Mouse (Mus musculus) lung, embryonic 14.5 days (tissue): ENCODE measurements around the gene Mdm4. TPM values are rescaled to one million over a fixed set of nuclear protein-coding genes. Genes with fewer than 3 reads are reported as not detected.

Source experiments
- ATAC-seq: fragments of 200-750 bp; cut with Nextera tagmentation; 2 replicates; pipeline ENCODE4 v1.8.0; 2017; ENCODE audit warnings: mild to moderate bottlenecking, moderate TSS enrichment, moderate library complexity; ENCODE audit not compliant: insufficient read depth
- DNase-seq: peaks from one replicate; pipeline ENCODE4 v3.0.0-alpha.2; 2015
- H3K27ac ChIP-seq: fragments of 300-500 bp; sonication (generic); 2 replicates; pipeline ENCODE4 v1.5.1; 2014; ENCODE audit warnings: low read depth, mild to moderate bottlenecking, moderate library complexity
- H3K27me3 ChIP-seq: fragments of 300-500 bp; sonication (generic); 2 replicates; pipeline ENCODE4 v1.6.1; 2014; ENCODE audit warnings: low read length, control low read depth; ENCODE audit not compliant: insufficient read depth
- H3K36me3 ChIP-seq: fragments of 300-500 bp; sonication (generic); 2 replicates; pipeline ENCODE4 v1.6.1; 2014; ENCODE audit warnings: control low read depth; ENCODE audit not compliant: insufficient read depth
- H3K4me1 ChIP-seq: fragments of 300-500 bp; sonication (generic); 2 replicates; pipeline ENCODE4 v1.6.1; 2014; ENCODE audit warnings: antibody characterized with exemption, control low read depth; ENCODE audit not compliant: insufficient read depth
- H3K4me2 ChIP-seq: fragments of 300-500 bp; sonication (generic); 2 replicates; pipeline ENCODE4 v1.6.1; 2014; ENCODE audit warnings: mild to moderate bottlenecking
- H3K4me3 ChIP-seq: fragments of 300-500 bp; sonication (generic); 2 replicates; pipeline ENCODE4 v1.5.1; 2014; ENCODE audit warnings: low read depth, low read length
- H3K9ac ChIP-seq: fragments of 300-500 bp; sonication (generic); 2 replicates; pipeline ENCODE4 v1.6.1; 2014
- H3K9me3 ChIP-seq: fragments of 300-500 bp; sonication (generic); 2 replicates; pipeline ENCODE4 v1.6.1; 2016; ENCODE audit warnings: low read depth, low read length, control low read depth
- CTCF ChIP-seq: IDR thresholded peaks from 2 replicates; pipeline ENCODE4 v1.5.1; 2016; ENCODE audit warnings: antibody characterized with exemption, low read depth
- WGBS: fragments of 180-500 bp; shearing (Covaris S2); extraction: QIAGEN DNeasy Blood & Tissue Kit; methylation state at CpG from one replicate; pipeline ENCODE4 v1.1.7; 2014; 5-methylcytosine and 5-hydroxymethylcytosine counted together
- polyA plus RNA-seq: library from polyadenylated mRNA; unstranded; fragments of >200 nt; fragmentation: Nextera tagmentation; extraction: Ambion mirVana; gene quantifications from 2 replicates; pipeline ENCODE4 v1.2.1, GENCODE M21; 2014

The Mdm4 gene
- polyA plus RNA-seq, 1 experiment from 2014 or later: 49.5 TPM

DNA sequence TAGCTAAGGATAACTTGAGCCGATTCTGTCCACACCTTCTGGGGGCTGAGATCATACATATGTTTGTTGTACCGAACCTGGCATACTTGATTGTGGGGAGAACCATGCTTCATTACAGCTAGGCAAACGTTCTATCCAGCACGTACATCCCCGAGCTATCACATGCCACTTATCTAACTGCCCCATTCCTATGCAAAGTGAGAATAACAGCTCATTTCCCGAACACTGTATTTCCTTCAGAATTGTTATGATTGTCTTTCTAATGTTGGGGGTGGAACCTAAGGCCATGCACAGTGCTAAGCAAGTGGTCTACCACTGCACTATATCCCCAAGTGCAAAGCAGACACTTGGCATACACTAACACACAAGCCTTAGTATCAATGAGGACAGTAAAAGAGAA is 49.1 kb downstream of the Mdm4 start:
- no peaks in the 10 kb centered on the region for H3K4me1 ChIP-seq
- H3K9ac ChIP-seq: no peak overlapping the region
- H3K36me3 ChIP-seq: peaks cover 24% of the 10 kb centered on the region
- H3K4me3 ChIP-seq: no peak overlapping the region
- ATAC-seq (no peak), DNase-seq (no peak)
- 84% methylated on average over 6 of the region's 6 CpGs for WGBS
- H3K4me2 ChIP-seq: no peak overlapping the region
- H3K9me3 ChIP-seq: no peaks in the 10 kb centered on the region
- no peaks in the 10 kb centered on the region for H3K27me3 ChIP-seq
- TF ChIP-seq CTCF: no peak
- H3K27ac ChIP-seq: no peak overlapping the region

DNA sequence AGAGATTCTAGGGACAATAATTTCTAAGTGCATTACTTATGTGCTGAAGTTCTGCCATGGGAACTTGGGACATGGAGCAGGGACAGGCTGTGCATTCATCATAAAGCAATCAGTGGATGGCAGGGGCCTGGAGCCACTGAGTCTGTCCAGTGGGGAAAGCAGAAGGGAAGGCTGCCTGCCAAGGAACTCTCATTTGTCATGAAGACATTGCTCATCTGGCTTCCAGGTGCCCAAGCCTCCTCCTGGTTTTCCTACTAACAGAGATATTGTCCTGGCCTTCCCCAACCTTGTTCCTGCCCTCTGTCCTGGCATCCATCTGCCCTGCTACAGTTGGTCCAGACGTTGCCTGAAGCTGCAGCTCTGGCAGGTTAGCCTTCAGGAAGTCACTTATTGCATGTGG is 53.0 kb downstream of the Mdm4 start:
- WGBS: 74% methylated on average over 1 of the region's 1 CpGs
- TF ChIP-seq CTCF: no peak
- H3K4me3 ChIP-seq: no peak overlapping the region
- H3K4me1 ChIP-seq: no peaks in the 10 kb centered on the region
- no peaks in the 10 kb centered on the region for H3K9me3 ChIP-seq
- no peaks in the 10 kb centered on the region for H3K27me3 ChIP-seq
- H3K27ac ChIP-seq: no peak overlapping the region
- H3K36me3 ChIP-seq: no peaks in the 10 kb centered on the region
- H3K9ac ChIP-seq: no peak overlapping the region
- DNase-seq (no peak), ATAC-seq (no peak)
- no peak overlapping the region for H3K4me2 ChIP-seq

DNA sequence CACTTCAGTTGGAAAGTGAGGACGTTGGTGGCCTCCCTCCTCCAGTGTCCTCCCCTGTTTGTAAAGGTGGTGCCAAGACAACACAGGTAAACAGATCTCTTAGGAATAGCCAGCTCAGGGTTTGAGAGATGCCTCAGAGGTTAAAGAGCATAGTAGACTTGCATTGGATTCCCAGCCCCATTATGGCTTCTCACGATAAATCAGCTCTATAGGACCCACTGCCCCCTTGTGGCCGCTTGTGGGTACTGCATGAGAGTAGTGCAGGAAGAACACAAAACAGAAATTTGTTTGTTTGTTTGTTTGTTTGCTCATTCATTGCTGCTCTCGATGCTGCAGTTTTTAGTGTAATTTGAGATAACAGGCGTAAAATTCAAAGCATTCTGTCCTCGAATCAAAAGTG is 61.7 kb downstream of the Mdm4 start:
- DNase-seq (peak; percentile 70), ATAC-seq (no peak)
- TF ChIP-seq CTCF: peak; percentile 87
- Histone ChIP-seq H3K4me3 (no peak overlapping the region), H3K27me3 (no peaks in the 10 kb centered on the region), H3K4me1 (no peaks in the 10 kb centered on the region), H3K36me3 (no peaks in the 10 kb centered on the region), H3K9me3 (no peaks in the 10 kb centered on the region), H3K9ac (no peak overlapping the region), H3K4me2 (no peak overlapping the region), H3K27ac (no peak overlapping the region)
- WGBS: 28% methylated on average over 6 of the region's 6 CpGs

DNA sequence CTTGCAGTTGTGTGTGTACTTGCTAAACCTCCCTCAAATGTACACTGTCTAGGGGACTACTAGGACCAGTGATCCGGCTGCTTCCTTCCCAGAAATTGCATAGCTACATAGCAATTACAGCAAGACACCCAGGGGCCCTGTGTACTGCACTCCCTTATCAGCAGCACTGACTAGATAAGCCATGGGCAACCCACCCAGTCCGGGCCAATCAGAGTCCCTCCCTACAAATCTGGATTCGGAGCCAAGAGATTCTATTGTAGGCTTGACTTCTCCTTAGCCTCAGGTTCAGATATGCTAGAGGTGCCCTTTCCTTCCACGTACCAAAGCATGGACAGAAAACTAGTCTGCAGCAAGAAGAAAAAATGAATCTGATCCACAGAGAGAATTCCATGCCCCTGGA is 65.7 kb downstream of the Mdm4 start:
- ATAC-seq (no peak), DNase-seq (no peak)
- no peak overlapping the region for H3K9ac ChIP-seq
- no peaks in the 10 kb centered on the region for H3K4me1 ChIP-seq
- H3K4me2 ChIP-seq: no peak overlapping the region
- no peak overlapping the region for H3K27ac ChIP-seq
- no peaks in the 10 kb centered on the region for H3K9me3 ChIP-seq
- H3K36me3 ChIP-seq: no peaks in the 10 kb centered on the region
- TF ChIP-seq CTCF: no peak
- WGBS: 63% methylated on average over 4 of the region's 4 CpGs
- no peaks in the 10 kb centered on the region for H3K27me3 ChIP-seq
- H3K4me3 ChIP-seq: no peak overlapping the region

DNA sequence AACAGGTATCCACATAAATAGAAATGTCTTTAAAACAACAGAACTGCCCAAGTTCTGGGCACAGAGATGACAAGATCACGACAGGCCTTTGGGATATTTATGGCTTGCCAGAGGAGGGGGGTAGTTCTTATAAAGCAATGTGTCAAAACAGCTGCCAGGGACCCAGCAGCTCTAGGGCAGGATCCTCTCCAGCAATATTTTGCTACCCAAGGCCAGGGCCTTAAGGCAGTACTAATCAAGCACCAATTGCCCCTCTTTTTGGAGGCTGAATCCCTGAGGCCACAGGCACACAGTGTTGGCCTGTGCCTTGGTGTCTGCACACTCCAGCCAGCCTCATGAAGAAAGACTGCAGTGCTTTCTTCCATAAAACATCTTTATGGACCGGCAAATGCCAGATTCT is 66.3 kb downstream of the Mdm4 start:
- no peaks in the 10 kb centered on the region for H3K4me1 ChIP-seq
- no peaks in the 10 kb centered on the region for H3K9me3 ChIP-seq
- H3K27ac ChIP-seq: no peak overlapping the region
- H3K36me3 ChIP-seq: no peaks in the 10 kb centered on the region
- 78% methylated on average over 2 of the region's 2 CpGs for WGBS
- DNase-seq: no peak
- H3K4me3 ChIP-seq: no peak overlapping the region
- TF ChIP-seq CTCF: no peak
- no peak overlapping the region for H3K9ac ChIP-seq
- no peak for ATAC-seq
- H3K27me3 ChIP-seq: no peaks in the 10 kb centered on the region
- no peak overlapping the region for H3K4me2 ChIP-seq

DNA sequence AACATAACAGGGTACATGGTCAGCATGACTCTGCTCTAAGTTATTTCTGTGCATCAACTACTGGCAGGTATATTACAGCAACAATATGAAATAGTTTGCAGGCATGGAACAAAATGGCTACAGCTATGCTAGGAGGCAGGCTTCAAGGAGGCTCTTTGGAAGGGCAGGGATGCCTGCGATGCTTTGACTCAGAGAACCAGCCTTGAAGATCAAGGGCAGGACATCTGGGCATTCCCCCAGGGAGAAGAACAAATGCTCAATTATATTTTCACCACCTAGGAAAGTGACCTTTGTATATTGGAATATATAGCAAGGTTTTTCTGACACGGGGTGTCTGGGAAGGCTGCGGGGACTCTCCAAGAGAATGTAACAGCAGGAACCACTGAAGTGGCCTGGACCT is 68.6 kb downstream of the Mdm4 start:
- Histone ChIP-seq H3K36me3 (no peaks in the 10 kb centered on the region), H3K27me3 (no peaks in the 10 kb centered on the region), H3K4me1 (no peaks in the 10 kb centered on the region), H3K4me3 (no peak overlapping the region), H3K9ac (no peak overlapping the region), H3K4me2 (no peak overlapping the region), H3K9me3 (no peaks in the 10 kb centered on the region), H3K27ac (no peak overlapping the region)
- ATAC-seq (no peak), DNase-seq (no peak)
- TF ChIP-seq CTCF: no peak
- WGBS: 81% methylated on average over 3 of the region's 3 CpGs

DNA sequence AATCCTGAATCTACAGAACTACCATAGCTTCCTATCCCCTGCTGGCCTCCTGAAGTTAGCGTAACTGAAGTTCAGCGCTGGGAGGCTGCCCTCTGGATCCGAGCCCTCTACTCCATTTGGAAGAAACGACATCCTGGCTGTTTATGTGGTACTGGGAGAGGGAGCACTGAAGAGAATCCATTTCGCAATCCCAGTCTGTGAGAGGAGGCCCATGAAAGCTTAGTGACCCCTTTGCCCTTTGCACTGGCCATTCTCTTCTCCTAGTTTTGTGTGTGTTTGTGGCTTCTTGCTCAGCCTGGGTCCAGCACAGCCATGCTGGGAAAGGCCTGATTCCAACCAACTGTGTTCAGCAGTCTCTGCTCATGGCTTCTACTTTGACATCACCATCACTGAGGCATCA is 73.6 kb downstream of the Mdm4 start:
- Histone ChIP-seq H3K9ac (no peak overlapping the region), H3K27me3 (no peaks in the 10 kb centered on the region), H3K4me3 (no peak overlapping the region), H3K4me1 (no peaks in the 10 kb centered on the region), H3K9me3 (no peaks in the 10 kb centered on the region), H3K4me2 (no peak overlapping the region), H3K27ac (no peak overlapping the region), H3K36me3 (no peaks in the 10 kb centered on the region)
- no peak for TF ChIP-seq CTCF
- 74% methylated on average over 5 of the region's 5 CpGs for WGBS
- ATAC-seq: no peak
- no peak for DNase-seq

DNA sequence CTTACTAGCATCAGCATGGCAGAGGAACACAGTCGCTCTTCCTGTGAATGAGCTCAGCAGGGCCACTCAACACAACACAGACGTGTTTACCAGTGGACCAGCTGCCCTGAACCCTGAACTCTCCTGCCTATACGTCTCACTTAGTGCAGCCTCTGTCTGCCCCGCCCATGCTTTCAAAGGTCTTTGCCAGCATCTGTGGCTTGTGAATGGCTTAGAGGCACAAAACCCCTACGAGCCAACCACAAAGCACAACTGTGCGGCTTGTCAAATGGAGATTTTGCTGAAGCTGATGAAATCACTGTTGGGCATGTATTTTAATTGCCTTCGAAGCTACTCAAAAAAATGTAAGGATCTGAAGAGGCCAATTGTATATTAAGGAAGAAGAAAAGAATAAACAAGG is 82.5 kb downstream of the Mdm4 start:
- no peaks in the 10 kb centered on the region for H3K9me3 ChIP-seq
- 56% methylated on average over 7 of the region's 7 CpGs for WGBS
- H3K27me3 ChIP-seq: no peaks in the 10 kb centered on the region
- no peak overlapping the region for H3K4me2 ChIP-seq
- H3K36me3 ChIP-seq: no peaks in the 10 kb centered on the region
- no peak overlapping the region for H3K9ac ChIP-seq
- no peak overlapping the region for H3K27ac ChIP-seq
- TF ChIP-seq CTCF: no peak
- no peak overlapping the region for H3K4me3 ChIP-seq
- ATAC-seq: no peak
- DNase-seq: no peak
- H3K4me1 ChIP-seq: no peaks in the 10 kb centered on the region
